Mouse (Mus musculus) CH12.LX (cell line): ENCODE results near the gene Fbxo36. TPM values are rescaled to one million over a fixed set of nuclear protein-coding genes. Genes with fewer than 3 reads are reported as not detected.

Experiments used
- DNase-seq: peaks from one replicate; pipeline ENCODE4 v3.0.0-alpha.2; 2013; ENCODE audit errors: extremely low read depth
- H3K27ac ChIP-seq: 2 replicates; pipeline ENCODE4 v1.5.1; 2012; ENCODE audit warnings: low read depth, mild to moderate bottlenecking, control low read depth, moderate library complexity; ENCODE audit not compliant: insufficient read depth
- H3K27me3 ChIP-seq: replicated peaks from 2 replicates; pipeline ENCODE3; 2012; ENCODE audit warnings: inconsistent platforms
- H3K36me3 ChIP-seq, 2 experiments: replicated peaks in 1 of 2; 2 replicates each; pipeline versions ENCODE3 to v1.6.1; 2012; ENCODE audit warnings: inconsistent platforms in 1 of 2, low read length in 1 of 2, mild to moderate bottlenecking in 1 of 2, mixed read lengths in 1 of 2, moderate library complexity in 1 of 2; ENCODE audit not compliant: control insufficient read depth in 1 of 2, insufficient read depth in 1 of 2
- H3K4me1 ChIP-seq, 2 experiments: 2 replicates each; pipeline ENCODE4 v1.6.1; 2012; ENCODE audit warnings: inconsistent platforms in 1 of 2, moderate library complexity in 1 of 2; ENCODE audit not compliant: insufficient read depth in 2 of 2, control insufficient read depth in 1 of 2
- H3K4me2 ChIP-seq: 2 replicates; pipeline ENCODE4 v1.6.1; 2012; ENCODE audit warnings: low read depth, mild to moderate bottlenecking, control low read depth; ENCODE audit not compliant: poor library complexity, insufficient read depth, severe bottlenecking
- H3K4me3 ChIP-seq, 3 experiments: fragments of 150-350 bp in 1 of 3; sonication (generic) in 1 of 3; replicated peaks in 1 of 3; 2 replicates each; pipeline versions ENCODE3 to v1.5.1; 2011 to 2012; ENCODE audit warnings: low read depth in 2 of 3, low read length in 2 of 3, mild to moderate bottlenecking in 2 of 3, moderate library complexity in 2 of 3, control low read depth in 1 of 3, improper control_type of control experiment in 1 of 3, inconsistent platforms in 1 of 3, mixed read lengths in 1 of 3; ENCODE audit not compliant: poor library complexity in 1 of 3
- H3K79me2 ChIP-seq: replicated peaks from 2 replicates; pipeline ENCODE4 v1.6.1; 2012; ENCODE audit warnings: mild to moderate bottlenecking, moderate library complexity; ENCODE audit not compliant: control insufficient read depth, poor library complexity, insufficient read depth, severe bottlenecking; ENCODE audit errors: extremely low read depth
- H3K9ac ChIP-seq: 2 replicates; pipeline ENCODE4 v1.6.1; 2012; ENCODE audit warnings: low read depth, mild to moderate bottlenecking, control low read depth, moderate library complexity; ENCODE audit not compliant: insufficient read depth
- H3K9me3 ChIP-seq: replicated peaks from 2 replicates; pipeline ENCODE3; 2012; ENCODE audit warnings: low read length, inconsistent platforms, mixed read lengths
- CHD1 ChIP-seq: IDR thresholded peaks from 2 replicates; pipeline ENCODE4 v1.6.1; 2012; ENCODE audit warnings: low read depth, low read length, improper control_type of control experiment, inconsistent platforms
- CHD2 ChIP-seq: IDR thresholded peaks from 2 replicates; pipeline ENCODE4 v1.6.1; 2011; ENCODE audit warnings: low read length, improper control_type of control experiment
- GABPA ChIP-seq: IDR thresholded peaks from 2 replicates; pipeline ENCODE4 v1.6.1; 2012; ENCODE audit warnings: low read depth, low read length, improper control_type of control experiment, inconsistent platforms; ENCODE audit not compliant: insufficient replicate concordance
- HCFC1 ChIP-seq: IDR thresholded peaks from 2 replicates; pipeline ENCODE4 v1.6.1; 2012; ENCODE audit warnings: low read depth, mild to moderate bottlenecking, inconsistent platforms, low read length, improper control_type of control experiment
- JUN ChIP-seq: IDR thresholded peaks from 2 replicates; pipeline ENCODE4 v1.6.1; 2011; ENCODE audit warnings: low read depth, mild to moderate bottlenecking, low read length, improper control_type of control experiment, moderate library complexity; ENCODE audit not compliant: insufficient read depth
- JUND ChIP-seq: conservative IDR thresholded peaks from 2 replicates; pipeline ENCODE4 v1.6.1; 2011; ENCODE audit warnings: low read depth, low read length, improper control_type of control experiment
- KAT2A ChIP-seq: IDR thresholded peaks from 2 replicates; pipeline ENCODE4 v1.6.1; 2012; ENCODE audit warnings: low read length, improper control_type of control experiment, inconsistent platforms; ENCODE audit not compliant: insufficient replicate concordance
- MAX ChIP-seq: IDR thresholded peaks from 2 replicates; pipeline ENCODE4 v1.6.1; 2011; ENCODE audit warnings: low read length, improper control_type of control experiment
- MAZ ChIP-seq: IDR thresholded peaks from 2 replicates; pipeline ENCODE4 v1.6.1; 2012; ENCODE audit warnings: low read depth, mild to moderate bottlenecking, inconsistent platforms, low read length, improper control_type of control experiment, moderate library complexity
- NRF1 ChIP-seq: IDR thresholded peaks from 2 replicates; pipeline ENCODE4 v1.6.1; 2014; ENCODE audit warnings: low read depth, mild to moderate bottlenecking, inconsistent platforms, low read length, improper control_type of control experiment, moderate library complexity
- PAX5 ChIP-seq: IDR thresholded peaks from 2 replicates; pipeline ENCODE4 v1.6.1; 2012; ENCODE audit warnings: low read length, inconsistent platforms, mixed read lengths
- POLR2AphosphoS2 ChIP-seq: IDR thresholded peaks from 2 replicates; pipeline ENCODE4 v1.6.1; 2011; ENCODE audit warnings: low read depth, low read length, improper control_type of control experiment
- RAD21 ChIP-seq: IDR thresholded peaks from 2 replicates; pipeline ENCODE4 v1.6.1; 2011; ENCODE audit warnings: low read depth, mild to moderate bottlenecking, low read length, improper control_type of control experiment, moderate library complexity
- RCOR1 ChIP-seq: conservative IDR thresholded peaks from 2 replicates; pipeline ENCODE4 v1.6.1; 2012; ENCODE audit warnings: low read depth, mild to moderate bottlenecking, inconsistent platforms, low read length, improper control_type of control experiment
- SMC3 ChIP-seq: IDR thresholded peaks from 2 replicates; pipeline ENCODE4 v1.6.1; 2011; ENCODE audit warnings: low read depth, low read length, improper control_type of control experiment
- UBTF ChIP-seq: IDR thresholded peaks from 2 replicates; pipeline ENCODE4 v1.6.1; 2012; ENCODE audit warnings: low read depth, mild to moderate bottlenecking, inconsistent platforms, low read length, improper control_type of control experiment, moderate library complexity
- USF2 ChIP-seq: conservative IDR thresholded peaks from 2 replicates; pipeline ENCODE4 v1.6.1; 2011; ENCODE audit warnings: low read depth, low read length, improper control_type of control experiment
- ZNF384 ChIP-seq: IDR thresholded peaks from 2 replicates; pipeline ENCODE4 v1.6.1; 2012; ENCODE audit warnings: low read depth, low read length, improper control_type of control experiment, inconsistent platforms
- dilution Hi-C: fragments of 300-500 bp; cut with MboI; formaldehyde crosslinking; loops from 2 replicates; pipeline ENCODE4 v1.14.3; 2020; ENCODE audit warnings: low sequenced_read_pairs; ENCODE audit not compliant: extremely low pct_unique_long_range_greater_than_20kb, extremely low pct_ligation_motif_present
- in situ Hi-C: fragments of 300-500 bp; cut with MboI; formaldehyde crosslinking; loops from 3 replicates; pipeline ENCODE4 v1.14.3; 2019; ENCODE audit warnings: low sequenced_read_pairs, low pct_ligation_motif_present, low pct_unique_long_range_greater_than_20kb, mixed read lengths
- polyA plus RNA-seq: library from polyadenylated mRNA; unstranded; fragments of >175 nt; gene quantifications from 2 replicates; pipeline ENCODE4 v1.2.1, GENCODE M21; 2012; ENCODE audit warnings: low read depth; ENCODE audit not compliant: insufficient read length
- total RNA-seq, 2 experiments: library from RNA; depleted of rRNA; stranded (reverse); fragments of 300-350 nt in 1 of 2; fragments of >200 nt in 1 of 2; gene quantifications; 2 replicates each; pipeline ENCODE4 v1.2.3; 2012 to 2014

Fbxo36 gene
- total and polyA plus RNA-seq, 3 experiments: 2.5 to 3.8 (median 3.0) TPM

DNA sequence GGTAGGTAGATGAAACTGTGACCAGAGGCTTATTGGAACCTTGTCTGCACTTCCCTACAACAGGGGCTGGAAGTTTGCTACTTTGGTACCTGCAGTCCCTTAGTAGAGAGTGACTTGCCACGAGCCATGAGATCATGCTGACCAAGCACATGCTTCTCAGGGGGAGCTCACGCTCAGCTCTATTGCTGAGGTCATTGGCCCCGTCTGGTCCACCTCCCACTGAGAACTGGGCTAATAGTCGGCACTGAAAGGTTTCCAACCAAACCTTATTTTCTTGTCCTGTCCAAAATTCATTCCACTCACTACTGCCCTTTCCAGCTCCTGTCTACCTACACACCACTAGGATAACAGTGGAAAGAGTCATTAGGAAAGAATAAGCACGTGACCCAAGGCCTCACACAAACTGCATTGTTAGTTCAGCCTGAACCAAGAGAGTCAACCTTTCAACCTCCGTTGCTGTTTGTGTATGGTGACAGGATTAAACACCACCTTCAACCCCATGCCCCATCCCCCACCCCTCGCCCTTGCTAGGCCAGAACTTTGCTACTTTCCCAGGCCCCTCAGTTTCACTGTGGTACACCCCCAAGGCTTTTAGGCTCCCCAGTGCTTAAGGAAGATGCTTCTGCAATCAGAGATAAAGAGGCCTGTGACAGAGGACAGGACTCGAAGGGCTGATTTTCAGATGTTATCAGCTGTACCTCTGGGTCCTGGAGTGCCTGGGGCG is 12.0 kb downstream of the Fbxo36 start:
- no peaks in the 10 kb centered on the region for H3K4me1 ChIP-seq

DNA sequence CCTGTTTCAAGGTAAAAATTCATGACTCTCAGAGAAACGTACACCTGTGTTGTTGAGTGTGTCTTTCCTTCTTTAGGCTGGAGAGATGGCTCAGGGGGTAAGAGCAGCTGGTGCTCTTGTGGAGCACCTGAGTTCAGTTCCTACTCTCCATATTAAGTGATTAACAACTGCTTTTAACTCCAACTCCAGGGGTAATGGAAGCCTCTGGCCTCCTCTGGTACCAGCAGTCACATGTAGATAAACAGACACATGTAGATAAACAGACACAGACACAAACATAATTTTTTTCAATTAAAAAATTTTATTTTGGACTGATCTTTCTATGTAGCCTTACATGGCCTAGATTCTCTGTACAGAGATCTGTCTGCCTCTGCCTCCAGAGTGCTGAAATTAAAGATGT is 14.1 kb downstream of the Fbxo36 start:
- no peak for DNase-seq
- H3K4me1 ChIP-seq: no peaks in the 10 kb centered on the region
- in situ Hi-C loops: no loop called here
- H3K4me2 ChIP-seq: no peak overlapping the region
- H3K79me2 ChIP-seq: no peaks in the 10 kb centered on the region
- H3K27ac ChIP-seq: no peak overlapping the region
- H3K36me3 ChIP-seq: peaks cover 0 to 3% of the 10 kb centered on the region in 2 experiments
- TF ChIP-seq KAT2A (no peak), RCOR1 (no peak)
- TF ChIP-seq, all 38 proteins: peak for 0
- no peak overlapping the region for H3K9ac ChIP-seq
- H3K9me3 ChIP-seq: no peaks in the 10 kb centered on the region
- H3K27me3 ChIP-seq: no peaks in the 10 kb centered on the region
- no peak overlapping the region for H3K4me3 ChIP-seq
- dilution Hi-C loops: no loop called here

More for the DNA sequence above, 12.0 kb downstream of the Fbxo36 start:
- H3K27ac ChIP-seq: no peak overlapping the region
- H3K4me3 ChIP-seq: no peak overlapping the region
- no peak for TF ChIP-seq SMC3
- no peak for TF ChIP-seq UBTF
- TF ChIP-seq NRF1: no peak
- TF ChIP-seq GABPA: no peak
- no peak for TF ChIP-seq HCFC1
- no peak for TF ChIP-seq USF2
- no peak for TF ChIP-seq CHD1
- TF ChIP-seq PAX5: no peak
- TF ChIP-seq JUN: no peak
- no peak for TF ChIP-seq JUND
- TF ChIP-seq MAX: no peak
- TF ChIP-seq POLR2AphosphoS2: no peak
- TF ChIP-seq CHD2: no peak
- no peak for TF ChIP-seq MAZ
- no peak for TF ChIP-seq RAD21
- TF ChIP-seq ZNF384: no peak
- dilution Hi-C loops: no loop called here
- in situ Hi-C loops: no loop called here
- no peak overlapping the region for H3K9ac ChIP-seq
- no peaks in the 10 kb centered on the region for H3K79me2 ChIP-seq
- no peak for DNase-seq
- H3K9me3 ChIP-seq: no peaks in the 10 kb centered on the region
- no peak overlapping the region for H3K4me2 ChIP-seq
- H3K36me3 ChIP-seq: peaks cover 0 to 10% of the 10 kb centered on the region in 2 experiments
- H3K27me3 ChIP-seq: no peaks in the 10 kb centered on the region
